Mouse (Mus musculus) kidney, postnatal 14 days (tissue): ENCODE data around the gene Osgin1.
A peak's percentile ranks its signal among the peaks of the same experiment; 100 is the strongest.

Experiments used
- DNase-seq: peaks from one replicate; pipeline ENCODE4 v3.0.0; 2022; ENCODE audit warnings: mixed read lengths

Osgin1 gene

DNA sequence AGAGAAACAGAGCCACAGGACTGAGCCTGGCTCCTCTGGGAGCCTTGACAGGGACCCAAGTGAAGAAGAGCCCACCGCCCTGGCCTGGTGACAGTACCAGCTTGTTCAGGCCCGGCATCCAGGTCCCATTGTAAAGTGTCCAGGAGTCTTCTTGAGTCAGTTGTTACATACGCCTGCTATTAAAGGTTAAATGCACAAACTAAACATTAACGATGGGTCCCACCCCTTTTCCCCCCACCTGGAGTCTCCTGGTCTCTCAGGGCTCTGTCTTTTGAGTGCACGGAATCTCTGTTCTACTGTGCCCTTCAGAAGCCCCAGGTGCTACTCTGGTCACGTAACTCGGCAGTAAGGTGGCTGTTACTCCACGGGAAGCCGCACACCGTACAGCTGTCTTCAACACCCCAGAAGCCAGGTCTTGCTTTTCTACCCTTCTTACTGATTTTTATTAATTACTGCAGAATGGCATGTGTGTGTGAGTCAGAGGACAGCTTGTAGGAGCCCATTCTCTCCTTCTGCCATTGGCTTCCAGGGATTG lies 9.7 kb upstream of the Osgin1 start:
- DNase-seq: peak; percentile 56

DNA sequence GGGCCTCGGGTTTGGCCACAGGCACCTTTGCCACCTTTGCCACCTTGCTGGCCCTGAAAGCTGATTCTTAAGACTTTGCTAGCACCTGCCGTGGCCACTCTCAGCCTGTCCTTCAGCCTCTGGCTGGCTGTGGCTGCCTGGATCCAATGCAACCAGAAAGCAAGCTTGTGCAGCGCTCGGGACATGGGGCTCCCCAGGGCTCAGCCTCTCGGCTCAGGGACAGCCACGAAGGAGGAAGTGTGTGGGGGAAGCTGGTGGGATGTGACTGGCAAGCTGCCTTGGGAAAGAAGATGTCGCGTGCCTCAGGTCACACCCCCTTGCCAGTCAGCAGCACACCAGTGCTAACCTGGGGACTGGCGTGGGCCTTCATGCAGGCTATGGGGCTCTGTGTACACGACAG lies 9.2 kb upstream of the Osgin1 start:
- no peak for DNase-seq

DNA sequence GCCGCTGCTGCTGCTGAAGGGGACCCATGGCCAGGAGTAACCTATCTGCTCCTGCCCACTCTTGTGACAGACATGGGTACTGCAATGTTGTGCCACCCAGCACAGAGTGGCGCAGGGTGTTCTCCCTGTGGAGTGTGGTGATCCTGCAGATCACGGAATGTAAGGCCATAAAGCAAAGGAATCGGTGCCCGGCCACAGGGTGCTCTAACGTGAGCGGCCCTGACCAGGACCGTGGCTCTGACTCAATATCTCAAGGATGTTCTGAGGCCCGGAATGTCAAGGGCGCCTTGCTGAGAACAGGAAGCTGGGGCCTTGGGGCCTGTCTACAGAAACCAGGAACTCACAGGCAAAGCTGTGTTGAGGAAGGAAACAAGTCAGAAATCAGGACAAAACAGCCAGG lies 8.4 kb upstream of the Osgin1 start:
- peak; percentile 70 for DNase-seq

DNA sequence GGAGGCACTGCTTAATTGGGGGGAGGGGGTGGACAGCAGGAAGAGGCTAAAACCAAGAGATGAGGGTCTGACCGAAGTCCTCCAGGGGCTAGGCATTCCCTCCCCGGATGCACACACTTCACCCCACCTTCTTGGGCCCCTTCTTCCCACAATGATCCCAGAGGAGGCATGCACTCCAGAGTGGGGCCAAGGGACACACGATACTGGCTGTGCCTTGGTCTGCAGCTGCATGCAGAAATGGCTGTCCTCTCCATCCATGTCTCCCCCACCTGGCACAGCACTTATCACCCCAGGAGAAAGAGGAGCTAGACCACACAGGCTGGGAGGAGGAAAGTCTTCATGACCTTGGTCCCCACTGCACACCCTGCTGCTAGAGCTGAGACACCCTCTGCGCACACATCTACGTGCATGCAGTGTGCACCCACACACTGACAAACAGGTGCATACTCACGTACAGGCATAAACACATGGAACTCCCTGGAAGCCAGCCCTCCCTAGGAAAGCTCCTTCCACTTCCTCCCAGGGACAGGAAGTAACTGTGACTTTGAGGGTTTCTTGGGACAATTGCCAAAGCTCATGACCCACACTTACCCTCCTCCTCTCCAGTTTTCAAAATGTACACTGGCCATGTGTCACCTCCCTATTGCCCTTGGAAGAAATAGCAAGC lies 7.7 kb upstream of the Osgin1 start:
- peak; percentile 54 for DNase-seq

DNA sequence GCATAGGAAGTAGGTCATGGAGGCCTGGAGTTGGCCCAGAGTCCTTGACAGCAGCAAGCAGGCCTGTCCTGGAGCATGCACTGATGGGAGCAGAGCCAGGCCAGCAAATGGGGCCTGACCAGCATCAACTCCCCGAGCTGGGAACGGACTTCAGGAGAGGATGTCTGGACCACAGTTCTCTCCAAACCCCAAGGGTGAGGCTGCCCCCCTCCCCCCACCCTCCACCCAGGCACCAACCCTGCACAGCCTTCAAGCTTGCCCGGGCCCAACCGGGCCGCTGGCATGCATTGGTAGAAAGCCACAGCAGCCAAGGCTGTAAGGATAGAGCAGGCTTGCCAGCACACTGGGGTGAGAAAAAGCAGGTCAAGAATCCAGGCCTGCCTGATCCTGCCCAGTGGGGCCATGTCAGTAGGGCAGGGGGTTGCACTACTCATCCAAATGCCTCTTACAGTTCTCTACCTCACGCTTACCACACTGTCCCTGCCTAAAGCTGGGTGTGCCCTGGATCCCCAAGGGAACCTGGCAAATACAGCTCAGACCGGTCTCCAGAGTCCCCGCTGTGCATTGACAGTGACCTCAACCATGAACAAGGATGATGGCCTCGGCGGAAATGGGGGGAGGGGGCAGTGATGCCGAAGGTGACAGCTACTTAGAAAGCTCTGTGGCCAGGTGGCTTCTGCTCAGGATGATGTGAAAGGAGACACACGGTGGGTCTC lies 6.1 kb upstream of the Osgin1 start:
- no peak for DNase-seq

DNA sequence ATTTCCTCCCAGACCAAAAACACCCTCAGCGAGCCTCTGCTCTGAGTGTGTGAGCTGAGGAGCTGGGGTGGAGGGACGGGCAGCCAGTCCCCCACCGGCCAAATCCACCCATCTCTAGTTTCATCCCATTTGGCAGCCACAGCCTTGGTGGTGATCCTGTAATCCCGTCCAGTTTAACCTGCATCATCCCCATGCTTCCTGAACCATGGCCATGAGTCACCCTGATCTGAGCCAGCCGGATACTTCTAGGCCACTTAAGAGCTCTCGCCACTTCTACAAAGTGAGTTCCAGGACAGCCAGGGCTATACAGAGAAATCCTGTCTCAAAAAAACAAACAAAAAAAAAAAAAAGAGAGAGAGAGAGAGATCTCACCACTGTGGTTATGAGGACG lies 5.6 kb upstream of the Osgin1 start:
- DNase-seq: no peak

DNA sequence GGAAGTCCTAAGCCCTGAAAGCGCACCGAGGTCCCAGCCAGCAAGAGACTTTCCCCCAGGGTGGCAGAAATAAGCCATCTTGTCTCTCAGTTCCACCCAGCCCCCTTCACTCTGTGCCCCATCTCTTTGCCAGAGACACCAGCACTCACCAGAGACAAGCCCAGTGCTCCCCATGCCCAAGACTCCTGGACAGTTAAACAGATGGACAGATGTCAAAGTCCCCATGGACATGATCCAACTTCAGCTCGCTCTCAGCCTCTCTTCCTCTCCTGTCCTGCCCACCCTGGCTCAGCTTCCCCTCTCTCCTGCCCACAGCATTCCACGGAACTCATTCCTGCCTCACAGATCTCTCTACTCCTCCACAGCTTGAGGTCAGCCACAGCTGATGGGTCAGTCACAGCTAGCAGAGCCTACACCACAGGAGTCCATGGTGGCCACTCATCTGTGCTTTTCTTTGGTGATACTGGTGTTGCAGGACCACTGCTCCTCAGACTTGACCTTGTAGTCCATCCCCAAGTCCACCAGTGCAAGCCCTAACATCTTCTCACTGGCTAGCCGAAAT lies 5.1 kb upstream of the Osgin1 start:
- DNase-seq: no peak

DNA sequence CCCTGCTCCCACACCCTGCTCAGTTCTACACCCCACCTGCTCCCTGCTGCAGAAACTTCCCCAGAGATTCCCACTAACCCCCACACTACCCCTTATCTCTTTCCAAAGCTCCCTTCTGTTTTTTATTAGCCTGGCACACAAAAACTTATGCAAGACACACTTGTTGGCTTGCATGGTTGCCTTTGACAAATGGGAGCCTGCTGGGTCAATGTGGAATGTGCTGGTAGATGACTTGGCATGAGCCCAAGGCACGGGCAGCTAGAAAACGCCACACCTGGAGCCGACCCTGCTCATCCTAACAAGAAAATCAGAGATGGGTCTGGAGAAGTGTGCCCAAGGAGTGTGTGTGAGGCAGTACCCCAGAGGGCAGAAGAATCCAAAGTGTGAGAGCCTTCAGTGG lies 4.4 kb upstream of the Osgin1 start:
- DNase-seq: peak; percentile 74

DNA sequence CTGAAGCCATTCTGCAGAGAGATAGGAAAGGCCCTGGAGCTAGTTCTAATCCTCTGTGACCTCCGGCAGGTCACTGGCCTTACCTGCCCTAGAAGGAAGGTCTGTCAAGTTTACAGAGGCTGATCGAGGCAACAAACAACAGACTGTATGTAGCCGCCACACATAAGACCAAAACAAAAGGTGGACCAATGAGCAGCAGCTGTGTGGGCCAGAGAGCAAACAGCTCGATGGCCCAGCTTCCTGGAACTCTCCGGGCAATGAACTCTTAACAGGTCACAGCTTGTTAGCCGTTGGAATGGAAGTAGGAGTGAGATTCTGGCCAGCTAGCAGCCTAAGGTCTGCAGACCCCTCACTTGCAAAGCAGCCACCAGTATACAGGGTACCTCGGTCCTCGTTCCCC lies 3.7 kb upstream of the Osgin1 start:
- no peak for DNase-seq

DNA sequence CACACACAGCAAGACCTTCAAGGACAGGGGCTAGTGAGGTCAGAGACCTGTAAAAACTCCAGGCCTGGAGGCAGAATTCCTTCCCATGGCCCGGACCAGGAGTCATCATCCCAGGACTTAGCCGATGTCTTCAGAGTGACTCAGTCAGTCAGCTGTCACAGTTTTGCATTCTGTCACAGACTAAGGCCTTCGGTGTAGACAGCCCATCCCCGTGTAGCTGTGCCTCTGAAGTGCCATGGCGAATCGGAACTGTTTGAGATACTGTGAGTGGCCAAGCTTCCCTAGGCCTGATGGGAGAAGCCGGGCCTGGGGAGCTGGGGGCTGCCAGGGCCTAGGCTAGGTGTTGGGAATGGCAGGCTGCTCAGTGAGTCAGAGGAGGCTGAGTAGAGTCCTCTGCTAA lies 3.2 kb upstream of the Osgin1 start:
- no peak for DNase-seq

DNA sequence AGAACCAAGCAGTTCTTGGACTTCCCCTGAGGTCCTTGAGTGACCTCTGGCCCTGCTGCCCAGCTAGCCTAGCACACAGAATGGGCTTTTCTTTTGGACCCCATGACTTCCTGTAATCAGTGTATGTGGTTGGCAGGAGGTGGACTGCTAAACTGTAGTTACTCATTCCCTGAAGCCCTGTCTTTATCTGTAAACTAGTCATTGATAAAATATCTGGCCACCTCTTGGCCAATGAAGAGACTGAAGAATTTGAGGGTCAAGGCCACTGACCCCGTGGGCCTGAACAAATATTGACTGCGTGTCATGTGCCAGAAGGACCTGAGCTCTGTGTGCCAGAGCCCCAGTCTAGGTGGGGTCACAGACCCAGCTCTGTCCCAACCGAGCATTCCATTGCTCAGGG lies 1.6 kb upstream of the Osgin1 start:
- DNase-seq: no peak

DNA sequence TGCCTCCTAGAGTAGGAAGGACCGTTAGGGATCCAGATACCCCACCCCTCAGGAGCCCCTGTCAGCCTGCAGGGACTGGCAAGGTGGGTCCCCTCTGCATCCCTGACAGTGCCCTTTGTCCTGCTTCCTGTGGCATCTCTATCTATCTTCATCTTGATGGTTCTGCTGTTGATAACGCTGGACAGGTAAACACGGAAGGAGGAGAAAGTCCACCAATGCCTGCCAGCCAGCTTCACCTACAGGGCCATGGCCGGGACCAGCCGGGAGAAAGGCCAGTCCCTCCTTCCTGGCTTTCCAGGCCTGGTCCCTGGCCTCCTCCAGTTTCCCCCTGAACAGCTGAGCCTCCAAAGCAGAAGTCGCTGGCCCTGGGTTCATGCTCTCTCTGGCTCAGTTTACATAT lies 645 bp downstream of the Osgin1 start:
- no peak for DNase-seq

DNA sequence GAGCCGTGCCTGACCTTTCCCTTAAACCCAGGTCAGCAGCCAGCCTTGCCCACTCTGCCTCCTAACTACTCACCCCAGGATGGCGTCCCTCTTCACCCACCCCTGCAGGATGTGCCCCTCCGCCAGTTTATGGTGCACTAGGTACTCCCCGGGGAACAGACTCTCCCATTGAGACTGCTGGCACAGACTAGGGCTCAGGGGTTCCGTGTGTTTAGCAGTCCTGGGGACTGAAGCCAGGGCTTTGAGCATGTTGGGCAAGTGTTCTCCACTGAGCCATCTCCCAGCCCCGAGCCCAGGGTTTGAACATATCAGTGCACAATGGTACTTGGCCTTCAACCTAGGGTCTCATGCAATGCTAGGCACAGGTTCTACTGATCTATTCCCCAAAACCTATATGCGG lies 1.6 kb downstream of the Osgin1 start:
- DNase-seq: no peak

DNA sequence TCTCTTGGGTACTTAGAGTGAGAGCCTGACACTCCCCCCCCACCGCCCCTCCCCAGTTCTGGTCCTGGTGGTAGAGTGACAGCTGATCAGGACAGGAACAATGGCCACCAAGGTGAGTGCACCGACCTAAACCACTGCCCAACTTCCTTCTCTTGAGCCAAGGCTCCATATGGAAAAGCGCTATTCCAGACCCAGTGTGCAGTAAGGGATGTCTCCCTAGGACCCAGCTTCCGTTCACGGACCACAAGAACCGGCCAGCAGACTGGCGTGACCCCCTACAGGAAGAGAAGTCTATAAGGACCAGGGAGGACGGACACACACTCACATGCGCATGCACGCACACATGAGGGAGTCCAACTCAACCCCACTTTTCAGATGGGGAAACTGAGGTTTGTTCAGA lies 2.4 kb downstream of the Osgin1 start:
- peak; percentile 2 for DNase-seq

DNA sequence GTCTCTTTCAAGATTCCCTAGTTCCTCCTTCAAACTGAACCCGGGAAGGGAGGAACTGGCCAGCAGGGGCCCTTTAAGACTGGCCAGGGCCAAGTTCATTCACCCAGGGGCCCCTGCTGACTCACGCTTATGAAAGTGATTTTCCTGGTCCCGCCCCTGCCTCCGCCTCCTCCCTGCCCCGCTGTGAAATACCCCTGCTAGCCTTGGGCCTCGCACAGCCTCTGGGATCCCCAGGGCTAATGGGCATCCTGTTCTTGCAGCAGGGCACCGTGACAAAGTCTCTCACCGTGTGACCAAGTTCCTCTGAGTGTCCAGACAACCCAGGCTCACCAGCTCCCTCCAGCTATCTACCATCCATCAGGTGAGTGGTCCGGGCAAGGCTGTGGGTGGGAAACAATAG lies 3.0 kb downstream of the Osgin1 start:
- peak; percentile 90 for DNase-seq

DNA sequence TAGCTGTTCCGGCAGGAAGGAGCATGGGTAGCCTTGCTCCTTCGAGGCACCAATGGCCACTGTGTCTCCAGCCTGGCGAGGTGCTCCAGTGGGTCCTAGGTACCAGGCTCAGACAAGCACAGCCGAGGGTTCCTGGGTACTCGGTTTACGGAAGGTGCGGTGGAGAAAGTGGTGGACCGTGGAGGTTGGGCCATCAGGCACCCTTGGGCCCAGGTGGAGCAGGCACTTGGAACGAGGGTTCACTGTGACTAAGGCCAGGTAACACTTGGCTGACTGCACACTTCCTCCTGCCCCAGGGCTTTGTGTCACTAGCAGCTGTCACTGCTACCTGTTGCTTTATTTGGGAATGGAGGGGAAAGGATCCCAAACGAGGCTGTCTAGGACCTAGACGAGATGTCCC lies 3.6 kb downstream of the Osgin1 start:
- peak; percentile 41 for DNase-seq

DNA sequence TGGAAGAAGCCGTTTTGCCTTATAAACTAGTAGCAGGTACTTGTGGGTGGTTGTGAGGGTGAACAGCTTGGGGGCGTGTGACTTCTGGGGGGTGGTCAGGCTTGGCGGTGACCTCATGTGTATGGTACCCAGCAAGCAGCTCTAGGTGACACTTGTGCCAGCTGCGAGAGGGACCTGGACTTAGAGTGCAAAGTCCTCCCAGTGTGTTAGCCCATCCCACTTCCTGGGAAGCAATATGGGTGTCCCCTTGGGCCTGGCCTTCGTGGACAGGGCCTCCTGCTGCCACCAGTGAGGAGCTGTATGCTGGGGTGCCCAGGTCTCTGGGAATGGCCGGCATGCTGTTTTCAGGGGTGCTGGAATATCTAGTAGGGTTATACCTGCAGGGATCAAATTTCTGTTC lies 5.0 kb downstream of the Osgin1 start:
- DNase-seq: no peak

DNA sequence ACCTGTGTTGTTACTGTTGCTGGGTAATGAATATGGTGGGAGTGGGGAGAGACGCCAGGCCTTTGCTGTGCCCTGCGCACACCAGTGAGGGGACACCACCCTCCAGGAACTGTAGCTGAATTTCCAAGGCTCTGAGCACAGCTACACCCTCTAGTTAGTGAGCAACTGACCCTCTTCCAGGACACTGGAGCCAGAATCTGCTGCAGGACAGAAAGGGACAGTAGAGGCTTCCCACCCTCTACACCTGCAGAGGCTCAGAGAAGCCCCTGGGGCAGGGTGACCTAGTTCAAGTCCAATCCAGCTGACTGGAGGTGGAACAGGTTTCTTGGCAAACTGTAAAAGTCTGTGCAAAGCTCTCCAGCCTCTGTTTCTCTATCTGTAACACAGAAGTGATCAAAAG lies 5.5 kb downstream of the Osgin1 start:
- DNase-seq: no peak

DNA sequence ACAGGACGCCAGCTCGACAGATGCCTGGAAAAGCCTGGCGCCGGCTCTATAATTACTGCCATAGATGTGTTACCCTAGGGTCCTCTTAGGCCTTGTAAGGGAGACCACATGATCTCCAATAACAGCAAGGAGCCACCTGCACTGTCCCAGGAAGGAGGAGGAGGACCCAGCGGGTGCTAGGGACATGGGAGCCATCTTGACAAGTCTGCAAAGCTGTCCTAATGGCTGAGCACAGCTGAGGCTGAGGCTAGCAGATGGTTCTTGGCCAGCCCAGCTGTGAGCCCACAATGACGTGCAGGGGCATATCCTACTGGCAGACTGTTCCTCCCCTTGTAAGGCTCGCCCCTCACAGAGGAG lies 5.9 kb downstream of the Osgin1 start:
- no peak for DNase-seq

DNA sequence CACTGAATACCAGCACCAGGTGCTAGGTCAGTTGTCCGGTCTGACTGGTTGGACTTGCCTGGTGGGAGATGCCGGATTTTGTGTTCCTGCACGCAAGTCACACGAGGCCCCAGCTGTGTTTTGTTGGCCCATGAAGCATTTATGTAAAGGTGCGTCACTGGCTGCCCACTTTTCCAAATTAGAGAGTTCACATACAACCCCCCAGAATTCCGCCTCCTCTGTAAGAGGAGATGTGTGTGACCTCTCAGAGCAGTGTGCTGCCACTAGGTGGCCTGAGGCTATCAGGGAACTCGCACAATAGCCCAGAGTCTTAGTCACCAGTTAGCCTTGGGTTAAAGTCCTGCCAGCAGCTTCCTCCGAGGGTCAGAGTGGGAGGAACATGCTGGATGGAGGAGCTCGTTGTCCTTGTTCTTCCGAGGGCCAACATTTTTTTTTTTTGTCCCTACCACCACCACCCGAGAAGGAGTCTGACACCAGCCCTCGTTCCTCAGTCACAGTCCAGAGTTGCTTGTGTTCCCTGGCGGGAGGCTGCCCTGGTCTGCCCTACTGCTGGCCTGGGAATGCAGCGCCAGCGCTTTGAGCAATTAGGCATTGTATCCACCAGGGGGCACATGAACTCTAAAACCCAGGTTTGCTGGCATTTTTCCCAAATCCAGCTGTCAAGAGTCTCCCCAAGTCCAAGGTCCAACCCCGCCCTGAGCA lies 6.5 kb downstream of the Osgin1 start:
- DNase-seq: peak; percentile 92

DNA sequence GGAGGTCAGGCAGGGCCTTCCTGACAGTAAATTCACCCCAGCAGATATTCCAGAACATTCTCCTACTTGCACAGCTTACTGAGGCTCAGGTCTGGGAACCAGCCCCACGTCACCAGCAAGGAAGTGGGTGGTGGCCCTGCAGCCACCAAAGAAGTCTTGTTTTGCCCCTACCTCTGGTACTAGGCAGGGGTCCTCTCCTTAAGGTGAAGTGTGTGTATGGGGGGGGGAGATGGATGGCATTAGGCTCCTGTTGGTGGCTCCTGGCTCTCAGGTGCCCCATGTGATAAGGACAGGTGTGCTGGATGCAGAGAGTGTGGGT lies 7.0 kb downstream of the Osgin1 start:
- DNase-seq: no peak

DNA sequence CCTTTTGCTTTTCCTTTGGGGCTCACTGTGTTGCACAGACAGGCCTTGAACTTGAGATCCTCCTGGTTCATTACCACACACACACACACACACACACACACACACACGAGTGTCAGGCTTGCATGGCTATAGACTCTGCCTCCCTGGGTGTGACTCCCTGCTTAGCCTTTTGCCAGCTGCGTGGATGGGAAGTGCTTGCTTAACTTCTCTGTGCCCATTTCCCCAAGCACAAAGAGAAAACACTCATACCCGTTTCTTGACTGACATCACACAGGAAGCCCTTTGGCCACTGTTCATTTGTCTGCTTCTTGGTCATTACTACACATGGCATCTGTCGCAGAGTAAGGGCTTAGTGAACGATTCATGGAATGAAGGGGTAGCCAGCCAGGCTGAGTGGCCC lies 8.1 kb downstream of the Osgin1 start:
- no peak for DNase-seq

DNA sequence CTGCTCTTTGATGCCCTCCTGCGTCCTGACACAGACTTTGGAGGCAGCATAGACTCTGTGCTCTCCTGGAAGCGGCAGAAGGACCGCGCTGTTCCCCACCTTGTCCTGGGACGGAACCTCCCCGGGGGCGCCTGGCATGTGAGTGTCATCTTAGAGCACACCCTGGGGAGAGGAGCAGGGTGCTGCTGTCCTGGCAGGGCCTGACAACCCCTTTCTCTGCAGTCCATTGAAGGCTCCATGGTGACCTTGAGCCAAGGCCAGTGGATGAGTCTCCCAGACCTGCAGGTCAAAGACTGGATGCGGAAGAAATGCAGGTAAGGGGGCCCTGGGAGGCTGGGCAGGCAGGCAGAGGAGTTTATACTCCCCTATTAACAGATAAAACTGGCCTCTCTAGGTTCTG lies 9.0 kb downstream of the Osgin1 start:
- DNase-seq: no peak
